Mouse (Mus musculus) G1E-ER4 (cell line): ENCODE measurements around the gene Sgip1. TPM values are rescaled to one million over a fixed set of nuclear protein-coding genes. Genes with fewer than 3 reads are reported as not detected.

Source experiments
- GATA1 ChIP-seq: IDR thresholded peaks from one replicate; pipeline ENCODE4 v1.8.0; 2012; ENCODE audit warnings: low read length, inconsistent platforms
- polyA plus RNA-seq: library from polyadenylated mRNA; stranded (reverse); fragments of >175 nt; gene quantifications from 2 replicates; pipeline ENCODE4 v1.2.3, GENCODE M21; 2012

Gene Sgip1
- polyA plus RNA-seq, 1 experiment: not detected

GRCm38 (mm10) chr4:102769936-102770335, 28.8 kb downstream of the Sgip1 start:
- no peak for TF ChIP-seq GATA1

- no peak for TF ChIP-seq GATA1
Observed at GRCm38 (mm10) chr4:102771598-102772357, 30.7 kb downstream of the Sgip1 start.

- no peak for TF ChIP-seq GATA1
Observed at GRCm38 (mm10) chr4:102773225-102773624, 32.1 kb downstream of the Sgip1 start.

GRCm38 (mm10) chr4:102773841-102774240, 32.7 kb downstream of the Sgip1 start:
- no peak for TF ChIP-seq GATA1

- no peak for TF ChIP-seq GATA1
Observed at GRCm38 (mm10) chr4:102774549-102774948, 33.5 kb downstream of the Sgip1 start.

GRCm38 (mm10) chr4:102775596-102776270, 34.6 kb downstream of the Sgip1 start:
- no peak for TF ChIP-seq GATA1

- TF ChIP-seq GATA1: no peak
Observed at GRCm38 (mm10) chr4:102779902-102780301, 38.8 kb downstream of the Sgip1 start.

GRCm38 (mm10) chr4:102783063-102783748, 42.1 kb downstream of the Sgip1 start:
- no peak for TF ChIP-seq GATA1

GRCm38 (mm10) chr4:102785158-102785557, 44.1 kb downstream of the Sgip1 start:
- TF ChIP-seq GATA1: no peak

- TF ChIP-seq GATA1: no peak
Observed at GRCm38 (mm10) chr4:102792100-102792790, 51.1 kb downstream of the Sgip1 start.

GRCm38 (mm10) chr4:102801471-102801870, 60.4 kb downstream of the Sgip1 start:
- no peak for TF ChIP-seq GATA1

GRCm38 (mm10) chr4:102801936-102802335, 60.8 kb downstream of the Sgip1 start:
- TF ChIP-seq GATA1: no peak

- TF ChIP-seq GATA1: no peak
Observed at GRCm38 (mm10) chr4:102804611-102805010, 63.5 kb downstream of the Sgip1 start.

GRCm38 (mm10) chr4:102806987-102807386, 65.9 kb downstream of the Sgip1 start:
- no peak for TF ChIP-seq GATA1

GRCm38 (mm10) chr4:102808258-102808657, 67.2 kb downstream of the Sgip1 start:
- no peak for TF ChIP-seq GATA1

- no peak for TF ChIP-seq GATA1
Observed at GRCm38 (mm10) chr4:102809296-102809695, 68.2 kb downstream of the Sgip1 start.

GRCm38 (mm10) chr4:102810277-102810676, 69.2 kb downstream of the Sgip1 start:
- no peak for TF ChIP-seq GATA1
